Mouse (Mus musculus): ENCODE results near the gene Rubcnl. TPM values are rescaled to one million over a fixed set of nuclear protein-coding genes. Genes with fewer than 3 reads are reported as not detected.

The Rubcnl gene
- 0.54 and 0.86 TPM in 2 replicates for polyA plus RNA-seq (2015; fragmentation: Nextera tagmentation; extraction: Ambion mirVana)

- H3K27ac ChIP-seq = no peak within 1 kb of the TSS
- no peaks in the 10 kb centered on the region for H3K4me1 ChIP-seq
- under 1% methylated on average over 49 of the region's 49 CpGs for WGBS
- peak within 1 kb of the TSS; percentile 61 for H3K4me3 ChIP-seq (replicated peaks)
- peak within 1 kb of the TSS; percentile 81 for H3K4me2 ChIP-seq
- H3K9me3 ChIP-seq = no peaks in the 10 kb centered on the region
- peak; percentile 50 for ATAC-seq (ENCODE audit: insufficient read depth, low FRiP score, low read depth)
- H3K36me3 ChIP-seq = no peaks in the 10 kb centered on the region
- peak within 1 kb of the TSS; percentile 45; the same call in 1 of the 2 replicates for H3K9ac ChIP-seq
- no peaks in the 10 kb centered on the region; the same call in 1 of the 2 replicates for H3K27me3 ChIP-seq (replicated peaks)
These were observed at the start of gene Rubcnl for GRCm38 (mm10) chr14:75015856-75016714. Gene Rubcnl (plus strand): TSS chr14:75016027.

GRCm38 (mm10) chr14:74972216-74972615 is 43.6 kb upstream of the Rubcnl start:
- peak; percentile 70; the same call in 1 of the 2 replicates for ATAC-seq (ENCODE audit: insufficient read depth, low FRiP score, low read depth)
- Histone ChIP-seq H3K4me2 (no peak overlapping the region), H3K27me3 (replicated peaks) (no peaks in the 10 kb centered on the region), H3K9ac (no peak overlapping the region), H3K36me3 (no peaks in the 10 kb centered on the region), H3K9me3 (no peaks in the 10 kb centered on the region), H3K27ac (no peak overlapping the region), H3K4me1 (0 out of 2 replicates have a peak, but pooled peaks cover 3% of the 10 kb centered on the region), H3K4me3 (replicated peaks) (no peak overlapping the region)
- WGBS = 33% methylated on average over 3 of the region's 3 CpGs

- WGBS = 78% methylated on average over 5 of the region's 5 CpGs
- Histone ChIP-seq H3K27me3 (replicated peaks) (no peaks in the 10 kb centered on the region), H3K4me2 (no peak overlapping the region), H3K36me3 (no peaks in the 10 kb centered on the region), H3K4me1 (0 out of 2 replicates have a peak, but pooled peaks cover 3% of the 10 kb centered on the region), H3K9ac (no peak overlapping the region), H3K9me3 (no peaks in the 10 kb centered on the region), H3K4me3 (replicated peaks) (no peak overlapping the region), H3K27ac (no peak overlapping the region)
- peak; percentile 53; the same call in 1 of the 2 replicates for ATAC-seq (ENCODE audit: insufficient read depth, low FRiP score, low read depth)
These were observed 43.1 kb upstream of the Rubcnl start for GRCm38 (mm10) chr14:74972687-74973086.

- no peaks in the 10 kb centered on the region for H3K36me3 ChIP-seq
- 60% methylated on average over 10 of the region's 10 CpGs for WGBS
- no peak overlapping the region for H3K4me2 ChIP-seq
- no peaks in the 10 kb centered on the region for H3K9me3 ChIP-seq
- 0 out of 2 replicates have a peak, but pooled peaks cover 3% of the 10 kb centered on the region for H3K4me1 ChIP-seq
- H3K9ac ChIP-seq = no peak overlapping the region
- H3K4me3 ChIP-seq (replicated peaks) = no peak overlapping the region
- H3K27ac ChIP-seq = no peak overlapping the region
- ATAC-seq (ENCODE audit: insufficient read depth, low FRiP score, low read depth) = no peak
- no peaks in the 10 kb centered on the region for H3K27me3 ChIP-seq (replicated peaks)
These were observed 41.6 kb upstream of the Rubcnl start for GRCm38 (mm10) chr14:74974136-74974651.

GRCm38 (mm10) chr14:74976972-74977371 is 38.9 kb upstream of the Rubcnl start:
- Histone ChIP-seq H3K9me3 (no peaks in the 10 kb centered on the region), H3K9ac (no peak overlapping the region), H3K36me3 (no peaks in the 10 kb centered on the region), H3K4me3 (replicated peaks) (no peak overlapping the region), H3K27me3 (replicated peaks) (no peaks in the 10 kb centered on the region), H3K27ac (no peak overlapping the region), H3K4me2 (no peak overlapping the region), H3K4me1 (0 out of 2 replicates have a peak, but pooled peaks cover 3% of the 10 kb centered on the region)
- ATAC-seq (ENCODE audit: insufficient read depth, low FRiP score, low read depth) = no peak
- 76% methylated on average over 6 of the region's 6 CpGs for WGBS

GRCm38 (mm10) chr14:74981016-74981415 is 34.8 kb upstream of the Rubcnl start:
- Histone ChIP-seq H3K27me3 (replicated peaks) (no peaks in the 10 kb centered on the region), H3K27ac (no peak overlapping the region), H3K4me1 (no peaks in the 10 kb centered on the region), H3K4me3 (replicated peaks) (no peak overlapping the region), H3K9me3 (no peaks in the 10 kb centered on the region), H3K9ac (no peak overlapping the region), H3K4me2 (no peak overlapping the region), H3K36me3 (no peaks in the 10 kb centered on the region)
- ATAC-seq (ENCODE audit: insufficient read depth, low FRiP score, low read depth) = no peak
- WGBS = 45% methylated on average over 3 of the region's 3 CpGs

GRCm38 (mm10) chr14:74983079-74983478 is 32.7 kb upstream of the Rubcnl start:
- H3K4me2 ChIP-seq = no peak overlapping the region
- no peak overlapping the region for H3K9ac ChIP-seq
- no peak overlapping the region for H3K27ac ChIP-seq
- WGBS = 74% methylated on average over 5 of the region's 5 CpGs
- H3K9me3 ChIP-seq = no peaks in the 10 kb centered on the region
- no peaks in the 10 kb centered on the region for H3K4me1 ChIP-seq
- H3K36me3 ChIP-seq = no peaks in the 10 kb centered on the region
- no peaks in the 10 kb centered on the region for H3K27me3 ChIP-seq (replicated peaks)
- H3K4me3 ChIP-seq (replicated peaks) = no peak overlapping the region
- no peak for ATAC-seq (ENCODE audit: insufficient read depth, low FRiP score, low read depth)

- WGBS = 68% methylated on average over 7 of the region's 7 CpGs
- Histone ChIP-seq H3K9me3 (no peaks in the 10 kb centered on the region), H3K36me3 (no peaks in the 10 kb centered on the region), H3K27me3 (replicated peaks) (no peaks in the 10 kb centered on the region), H3K27ac (no peak overlapping the region), H3K4me1 (no peaks in the 10 kb centered on the region), H3K4me2 (no peak overlapping the region), H3K9ac (no peak overlapping the region), H3K4me3 (replicated peaks) (no peak overlapping the region)
- no peak for ATAC-seq (ENCODE audit: insufficient read depth, low FRiP score, low read depth)
These were observed 30.9 kb upstream of the Rubcnl start for GRCm38 (mm10) chr14:74984817-74985391.

- Histone ChIP-seq H3K9ac (no peak overlapping the region), H3K27ac (no peak overlapping the region)
- 44% methylated on average over 4 of the region's 4 CpGs for WGBS
These were observed 30.2 kb upstream of the Rubcnl start for GRCm38 (mm10) chr14:74985658-74986057.

GRCm38 (mm10) chr14:74986527-74986926 is 29.3 kb upstream of the Rubcnl start:
- H3K9ac ChIP-seq = no peak overlapping the region
- H3K27me3 ChIP-seq (replicated peaks) = no peaks in the 10 kb centered on the region
- H3K9me3 ChIP-seq = no peaks in the 10 kb centered on the region
- no peaks in the 10 kb centered on the region for H3K36me3 ChIP-seq
- no peak overlapping the region for H3K27ac ChIP-seq
- H3K4me2 ChIP-seq = no peak overlapping the region
- no peak overlapping the region for H3K4me3 ChIP-seq (replicated peaks)
- H3K4me1 ChIP-seq = no peaks in the 10 kb centered on the region
- no peak for ATAC-seq (ENCODE audit: insufficient read depth, low FRiP score, low read depth)
- WGBS = 55% methylated on average over 3 of the region's 3 CpGs

More at GRCm38 (mm10) chr14:74985658-74986057, 30.2 kb upstream of the Rubcnl start:
- no peaks in the 10 kb centered on the region for H3K9me3 ChIP-seq
- ATAC-seq (ENCODE audit: insufficient read depth, low FRiP score, low read depth) = no peak
- no peaks in the 10 kb centered on the region for H3K36me3 ChIP-seq
- no peak overlapping the region for H3K4me2 ChIP-seq
- no peak overlapping the region for H3K4me3 ChIP-seq (replicated peaks)
- H3K27me3 ChIP-seq (replicated peaks) = no peaks in the 10 kb centered on the region
- H3K4me1 ChIP-seq = no peaks in the 10 kb centered on the region

- Histone ChIP-seq H3K9me3 (no peaks in the 10 kb centered on the region), H3K27me3 (replicated peaks) (no peaks in the 10 kb centered on the region), H3K4me2 (no peak overlapping the region), H3K36me3 (no peaks in the 10 kb centered on the region), H3K4me3 (replicated peaks) (no peak overlapping the region), H3K27ac (no peak overlapping the region), H3K4me1 (no peaks in the 10 kb centered on the region), H3K9ac (no peak overlapping the region)
- ATAC-seq (ENCODE audit: insufficient read depth, low FRiP score, low read depth) = no peak
- WGBS = 53% methylated on average over 4 of the region's 4 CpGs
These were observed 26.5 kb upstream of the Rubcnl start for GRCm38 (mm10) chr14:74989322-74989721.

- no peaks in the 10 kb centered on the region for H3K9me3 ChIP-seq
- no peak overlapping the region for H3K9ac ChIP-seq
- H3K27me3 ChIP-seq (replicated peaks) = no peaks in the 10 kb centered on the region
- no peak overlapping the region for H3K27ac ChIP-seq
- H3K4me3 ChIP-seq (replicated peaks) = no peak overlapping the region
- H3K36me3 ChIP-seq = no peaks in the 10 kb centered on the region
- no peaks in the 10 kb centered on the region for H3K4me1 ChIP-seq
- ATAC-seq (ENCODE audit: insufficient read depth, low FRiP score, low read depth) = no peak
- H3K4me2 ChIP-seq = no peak overlapping the region
- WGBS = 83% methylated on average over 4 of the region's 4 CpGs
These were observed 25.9 kb upstream of the Rubcnl start for GRCm38 (mm10) chr14:74989909-74990308.

Data from stomach, embryonic 15.5 days (tissue).